Comparison of ENCODE assay signal across 8 mouse cellular contexts in the genomic region with DNA sequence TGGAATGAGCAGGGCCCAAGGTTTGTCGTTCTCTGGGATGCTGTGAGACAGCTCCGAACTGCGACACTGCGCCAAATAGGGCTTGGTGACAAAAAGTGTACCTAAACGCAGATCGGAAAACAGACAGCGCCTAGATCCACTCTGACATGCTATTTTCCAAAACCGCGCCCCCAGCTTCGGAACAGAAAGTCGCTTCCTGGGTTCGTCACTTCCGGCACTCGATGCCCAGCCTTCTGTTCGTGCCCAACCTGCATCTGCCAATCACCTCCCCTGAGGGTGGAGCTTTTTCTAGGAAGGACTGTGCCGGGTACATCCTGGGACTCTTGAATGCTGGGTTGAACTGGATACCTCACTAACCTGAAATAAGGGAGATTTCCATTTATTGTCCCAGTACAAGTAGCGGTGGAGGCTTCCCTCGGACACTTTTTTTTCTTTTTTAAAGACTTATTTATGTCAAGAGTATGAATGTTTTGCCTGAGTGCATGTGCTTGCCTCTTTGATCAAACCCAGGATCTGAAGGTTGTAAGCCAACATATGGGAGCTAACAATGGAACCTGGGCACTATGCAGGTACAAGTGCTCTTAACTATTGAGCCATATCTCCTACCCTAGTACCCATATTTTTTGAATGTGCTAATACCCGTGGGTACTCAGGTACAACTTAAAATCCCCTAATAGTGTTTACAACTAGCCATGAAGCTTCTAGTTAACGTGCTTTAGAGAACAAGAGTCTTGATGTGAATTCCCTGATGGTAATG. TPM values are rescaled to one million over a fixed set of nuclear protein-coding genes. Genes with fewer than 3 reads are reported as not detected.
DNase-seq lines count a peak whose midpoint lies in the region; ATAC-seq and TF ChIP-seq lines count a peak whose summit lies in the region.

TSS of gene Arl5b (plus strand) at position 279 of the 757 bp plus-strand sequence.

- no peaks in the 10 kb centered on the region for H3K9me3 ChIP-seq in ES-E14 (ENCODE audit: control insufficient read depth, insufficient read depth, low read depth, low read length)
- H3K9me3 ChIP-seq in forebrain, embryonic 14.5 days (replicated peaks; ENCODE audit: control insufficient read depth, low read length), result no peaks in the 10 kb centered on the region
- H3K9me3 ChIP-seq in liver, postnatal 0 days (ENCODE audit: low read length), result no peaks in the 10 kb centered on the region
- H3K9me3 ChIP-seq in neural tube, embryonic 13.5 days, result no peaks in the 10 kb centered on the region

- intact Hi-C loops in heart, postnatal 14 days (cut with DNase I), result no loop called here

- TF ChIP-seq CTCF in liver, postnatal 0 days (IDR thresholded peaks at IDR 0.05; ENCODE audit: low read depth), result peak; percentile 27; the same call in 1 of the 2 replicates

- H3K27ac ChIP-seq in ES-E14 (ENCODE audit: insufficient read depth, low read depth, low read length, poor library complexity, severe bottlenecking), result no peak within 1 kb of the TSS
- H3K27ac ChIP-seq in forebrain, embryonic 14.5 days (ENCODE audit: low read depth, low read length), result no peak within 1 kb of the TSS
- peak within 1 kb of the TSS; percentile 74 for H3K27ac ChIP-seq in liver, postnatal 0 days (ENCODE audit: low read depth)
- peak within 1 kb of the TSS; percentile 59 for H3K27ac ChIP-seq in neural tube, embryonic 13.5 days (replicated peaks)

- TF ChIP-seq EP300 in liver, postnatal 0 days (IDR thresholded peaks at IDR 0.05; ENCODE audit: low read depth), result peak; percentile 42; the same call in 1 of the 2 replicates

- peak within 1 kb of the TSS; percentile 90 to 91 for H3K4me3 ChIP-seq in ES-E14 (ENCODE audit: insufficient read depth in 1 of 2, low read depth in 1 of 2, low read length in 2 of 2, poor library complexity in 1 of 2, severe bottlenecking in 1 of 2)
- H3K4me3 ChIP-seq in forebrain, embryonic 14.5 days (ENCODE audit: low read depth, low read length), result peak within 1 kb of the TSS; percentile 55
- peak within 1 kb of the TSS; percentile 70 for H3K4me3 ChIP-seq in liver, postnatal 0 days (ENCODE audit: low read depth, low read length)
- peak within 1 kb of the TSS; percentile 66 for H3K4me3 ChIP-seq in neural tube, embryonic 13.5 days

- peak; percentile 81 for DNase-seq in ES-E14 (ENCODE audit: low read depth, low spot score)
- peak; percentile 94 for DNase-seq in cerebellum, adult 11-12 months
- peak; percentile 98 for DNase-seq in forebrain, embryonic 14.5 days (ENCODE audit: low spot score)
- DNase-seq in heart, postnatal 14 days, result peak; percentile 90 to 97
- DNase-seq in layer of hippocampus, adult 11-12 months (ENCODE audit: low spot score), result peak; percentile 95
- peak; percentile 93 for DNase-seq in liver, postnatal 0 days
- peak; percentile 93 for DNase-seq in telencephalon, adult 2 months (ENCODE audit: low read depth, low spot score)

- no peaks in the 10 kb centered on the region; a peak in 1 of 4 replicates for H3K4me1 ChIP-seq in ES-E14 (ENCODE audit: control insufficient read depth in 2 of 2, insufficient read depth in 2 of 2, low read length in 2 of 2, poor library complexity in 1 of 2)
- H3K4me1 ChIP-seq in forebrain, embryonic 14.5 days (ENCODE audit: control insufficient read depth, insufficient read depth, low read length), result peaks cover 7% of the 10 kb centered on the region; the same call in 1 of the 2 replicates
- H3K4me1 ChIP-seq in liver, postnatal 0 days (ENCODE audit: insufficient read depth), result peaks cover 8% of the 10 kb centered on the region; the same call in 1 of the 2 replicates
- peaks cover 18% of the 10 kb centered on the region for H3K4me1 ChIP-seq in neural tube, embryonic 13.5 days (replicated peaks)

- H3K36me3 ChIP-seq in ES-E14 (ENCODE audit: control insufficient read depth, insufficient read depth, low read length, poor library complexity, severe bottlenecking), result no peaks in the 10 kb centered on the region
- no peaks in the 10 kb centered on the region for H3K36me3 ChIP-seq in forebrain, embryonic 14.5 days (ENCODE audit: control insufficient read depth, insufficient read depth, low read length)
- H3K36me3 ChIP-seq in liver, postnatal 0 days (replicated peaks; ENCODE audit: insufficient read depth, low read length), result no peaks in the 10 kb centered on the region
- H3K36me3 ChIP-seq in neural tube, embryonic 13.5 days, result peaks cover 5% of the 10 kb centered on the region; the same call in 1 of the 2 replicates

- no peaks in the 10 kb centered on the region for H3K27me3 ChIP-seq in forebrain, embryonic 14.5 days (replicated peaks; ENCODE audit: control insufficient read depth, insufficient read depth, low read length)
- no peaks in the 10 kb centered on the region for H3K27me3 ChIP-seq in liver, postnatal 0 days (ENCODE audit: insufficient read depth, low read length)
- no peaks in the 10 kb centered on the region for H3K27me3 ChIP-seq in neural tube, embryonic 13.5 days

- peak within 1 kb of the TSS; percentile 86 for H3K9ac ChIP-seq in ES-E14 (ENCODE audit: insufficient read depth, low read depth, low read length, poor library complexity, severe bottlenecking)
- peak within 1 kb of the TSS; percentile 70 for H3K9ac ChIP-seq in forebrain, embryonic 14.5 days (ENCODE audit: low read length)
- H3K9ac ChIP-seq in liver, postnatal 0 days (replicated peaks), result peak within 1 kb of the TSS; percentile 66
- H3K9ac ChIP-seq in neural tube, embryonic 13.5 days, result peak within 1 kb of the TSS; percentile 75

- H3K4me2 ChIP-seq in forebrain, embryonic 14.5 days (ENCODE audit: low read length), result peak within 1 kb of the TSS; percentile 70
- peak within 1 kb of the TSS; percentile 70 for H3K4me2 ChIP-seq in liver, postnatal 0 days (ENCODE audit: low read depth, low read length)
- peak within 1 kb of the TSS; percentile 75 for H3K4me2 ChIP-seq in neural tube, embryonic 13.5 days

- in situ Hi-C loops in ES-E14 (cut with MboI; ENCODE audit: low sequenced_read_pairs in 2 of 2, unreplicated experiment in 2 of 2), result no loop called here

- WGBS in forebrain, embryonic 14.5 days, result 8% methylated on average over 20 of the region's 20 CpGs
- WGBS in liver, postnatal 0 days (ENCODE audit: insufficient replicate concordance), result 8% methylated on average over 20 of the region's 20 CpGs
- 8% methylated on average over 20 of the region's 20 CpGs for WGBS in neural tube, embryonic 13.5 days

- ATAC-seq in forebrain, embryonic 14.5 days, result peak; percentile 99
- peak; percentile 100 for ATAC-seq in liver, postnatal 0 days
- ATAC-seq in neural tube, embryonic 13.5 days (ENCODE audit: low read depth), result peak; percentile 98

TF ChIP-seq in ES-E14, 5 proteins besides CTCF, POLR2A, EP300 and RAD21:
- TF ChIP-seq CHD2 (IDR thresholded peaks at IDR 0.05; ENCODE audit: low read depth, low read length) (no peak), ZC3H11A (IDR thresholded peaks at IDR 0.05; ENCODE audit: borderline replicate concordance, low read depth, low read length) (no peak), HCFC1 (IDR thresholded peaks at IDR 0.05; ENCODE audit: borderline replicate concordance, insufficient read depth, low read length) (no peak), ZNF384 (IDR thresholded peaks at IDR 0.05; ENCODE audit: low read depth, low read length) (no peak)

RNA-seq across cellular contexts. Expression of gene Arl5b, which starts in this region (rescaled TPM):
- 32.0 and 38.3 TPM in 2 replicates for total RNA-seq in ES-E14 (2012; rRNA removed)
- 33.6 and 40.1 TPM in 2 replicates for polyA plus RNA-seq in forebrain, embryonic 14.5 days (2014; fragmentation: Nextera tagmentation; extraction: Ambion mirVana)
- total RNA-seq in heart, postnatal 14 days (2021), result 10 to 100 TPM; 29.9 to 34.4 TPM
- 8.6 and 9.1 TPM in 2 replicates for polyA plus RNA-seq in liver, postnatal 0 days (2015; fragmentation: Nextera tagmentation; extraction: Ambion mirVana)
- polyA plus RNA-seq in neural tube, embryonic 13.5 days (2015; fragmentation: Nextera tagmentation; extraction: Ambion mirVana), result 37.1 and 42.6 TPM in 2 replicates

Comparison
In these comparisons a context has a peak if more than half of its experiments do, and no peak if none do; other contexts are left out.
1. H3K27ac ChIP-seq: peak in liver, postnatal 0 days (single experiment) and neural tube, embryonic 13.5 days (single experiment); none in ES-E14 (single experiment) and forebrain, embryonic 14.5 days (single experiment).
2. Peak in every context shown above with its lines, with median percentiles within 50 percentile points of each other: DNase-seq, H3K4me3 ChIP-seq, H3K9ac ChIP-seq, ATAC-seq and H3K4me2 ChIP-seq.